Mouse (Mus musculus) right cerebral cortex, adult 18-20 months (tissue): ENCODE data around the gene Hoxa10.

Experiments used
- DNase-seq: peaks from one replicate; pipeline ENCODE4 v3.0.0; 2022; ENCODE audit warnings: mixed read lengths

Hoxa10 gene

DNA sequence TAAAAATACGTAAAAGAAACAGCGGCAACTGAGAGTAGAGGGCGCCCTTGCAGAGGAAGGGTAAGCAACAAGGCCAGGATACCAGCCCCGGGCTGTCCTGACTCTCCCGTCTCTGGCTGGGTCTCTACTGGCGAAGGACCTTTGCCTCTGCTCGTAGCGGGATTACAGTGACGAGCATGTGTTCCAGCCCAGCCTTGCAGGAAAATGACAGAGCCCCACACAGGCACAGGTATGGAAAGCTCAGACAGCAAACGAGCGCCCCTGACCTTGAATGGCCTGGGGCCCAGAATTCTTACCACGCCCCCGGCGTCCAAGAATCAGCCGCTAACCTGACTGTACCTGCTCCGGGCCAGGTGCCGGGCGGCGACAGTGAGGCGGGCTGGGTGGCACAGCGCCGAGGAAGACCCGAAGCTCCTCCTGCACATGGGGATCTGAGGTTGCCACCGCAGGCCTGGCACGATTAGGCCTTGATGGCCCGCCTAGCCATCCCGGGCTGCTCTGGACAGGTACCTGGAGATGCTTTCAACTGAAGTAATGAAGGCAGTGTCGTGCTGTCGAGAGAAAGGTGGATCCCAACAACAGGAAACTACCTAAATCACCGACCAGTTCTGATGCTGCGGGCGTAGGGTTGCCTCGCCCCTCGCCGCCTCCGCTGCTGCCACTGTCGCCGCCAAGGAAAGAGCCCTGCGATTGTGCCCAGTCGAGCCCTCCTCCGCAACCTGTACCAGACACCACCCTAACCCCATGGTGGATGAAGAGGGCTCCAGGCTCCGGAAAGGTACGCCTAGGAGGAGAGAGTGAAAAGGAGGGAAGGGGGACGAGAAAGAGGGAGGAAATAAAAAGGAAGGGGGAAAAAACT lies 10.9 kb downstream of the Hoxa10 start:
- no peak for DNase-seq

DNA sequence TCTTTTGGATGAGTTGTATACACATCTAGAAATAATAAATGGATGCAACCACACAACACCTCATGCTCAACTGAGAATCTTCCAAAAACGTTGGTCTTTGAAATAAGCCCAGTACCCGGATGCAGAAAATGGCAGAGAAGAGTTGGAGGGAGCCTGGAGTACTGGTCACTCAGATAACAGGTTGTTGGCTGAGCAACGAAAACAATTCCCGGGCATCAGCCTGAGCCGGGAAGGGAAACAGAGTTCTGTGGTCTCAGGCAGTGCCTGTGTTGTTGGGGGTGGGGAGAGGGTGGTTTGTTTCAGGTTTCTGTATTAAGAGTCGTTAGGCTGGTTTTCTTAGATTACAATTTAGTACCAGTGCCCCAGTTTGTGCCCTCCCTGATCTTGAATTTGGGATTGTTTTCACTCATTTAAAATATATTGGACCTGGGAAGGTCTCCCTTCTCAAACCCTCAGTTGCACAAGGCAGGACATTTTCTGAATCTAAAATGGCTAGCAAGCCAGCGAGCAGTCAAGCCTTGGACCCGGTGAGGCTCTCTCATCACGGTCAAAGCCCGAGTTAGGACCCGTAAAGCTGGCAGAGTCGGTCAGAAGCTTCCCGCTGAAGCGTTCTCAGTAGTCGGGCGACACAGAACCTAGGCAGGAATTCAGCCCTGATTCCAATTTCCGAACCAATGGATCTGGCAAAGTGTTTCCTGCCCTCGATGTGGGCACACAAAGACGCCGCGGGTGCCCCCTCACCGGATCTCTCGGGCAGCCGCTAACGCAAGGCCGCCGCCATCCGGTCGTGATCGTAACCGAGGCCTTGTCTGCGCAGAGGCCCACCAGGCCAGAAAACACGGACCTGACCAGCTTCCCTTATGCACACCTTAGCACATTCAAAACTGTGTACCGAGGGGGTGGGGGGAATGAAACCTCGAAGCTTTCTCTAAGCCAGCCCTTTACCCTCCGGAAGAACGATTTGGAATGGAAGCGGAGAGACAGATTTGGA lies 11.9 kb downstream of the Hoxa10 start:
- no peak for DNase-seq

DNA sequence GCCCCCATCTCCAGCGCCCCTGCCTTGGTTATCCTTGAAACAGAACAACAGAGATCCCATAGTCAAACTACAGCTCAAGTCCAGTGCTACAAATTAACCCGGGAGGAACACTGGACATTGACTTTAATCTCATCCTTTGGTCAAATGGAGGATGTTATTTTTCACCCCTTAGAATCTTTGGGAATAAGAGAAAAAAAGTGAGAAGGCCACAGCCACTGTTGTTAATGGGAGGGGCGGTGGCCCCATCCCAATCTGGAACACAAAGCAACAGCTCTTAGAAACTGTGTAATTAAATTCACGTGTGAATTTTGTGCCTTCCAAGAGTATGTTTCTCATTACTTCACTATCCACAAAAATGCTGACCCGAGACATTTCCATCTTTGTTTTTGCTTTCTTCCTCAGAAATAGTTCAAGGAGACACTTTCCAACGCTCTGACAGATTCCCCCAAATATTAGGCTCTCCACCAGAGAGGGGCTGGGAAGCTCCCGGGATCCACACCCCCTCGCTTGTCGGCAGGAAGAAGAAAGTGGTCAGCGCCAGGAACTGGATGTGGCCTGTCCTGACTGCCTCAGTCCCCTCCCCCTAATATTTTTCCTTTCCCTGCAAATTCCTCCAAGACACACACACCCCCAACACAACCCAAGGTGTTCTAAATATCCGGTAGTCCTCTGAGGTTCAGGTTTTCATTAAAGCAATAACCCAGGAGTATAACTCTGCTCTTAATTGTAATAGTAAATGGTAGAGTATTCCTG lies 13.0 kb downstream of the Hoxa10 start:
- DNase-seq: no peak

DNA sequence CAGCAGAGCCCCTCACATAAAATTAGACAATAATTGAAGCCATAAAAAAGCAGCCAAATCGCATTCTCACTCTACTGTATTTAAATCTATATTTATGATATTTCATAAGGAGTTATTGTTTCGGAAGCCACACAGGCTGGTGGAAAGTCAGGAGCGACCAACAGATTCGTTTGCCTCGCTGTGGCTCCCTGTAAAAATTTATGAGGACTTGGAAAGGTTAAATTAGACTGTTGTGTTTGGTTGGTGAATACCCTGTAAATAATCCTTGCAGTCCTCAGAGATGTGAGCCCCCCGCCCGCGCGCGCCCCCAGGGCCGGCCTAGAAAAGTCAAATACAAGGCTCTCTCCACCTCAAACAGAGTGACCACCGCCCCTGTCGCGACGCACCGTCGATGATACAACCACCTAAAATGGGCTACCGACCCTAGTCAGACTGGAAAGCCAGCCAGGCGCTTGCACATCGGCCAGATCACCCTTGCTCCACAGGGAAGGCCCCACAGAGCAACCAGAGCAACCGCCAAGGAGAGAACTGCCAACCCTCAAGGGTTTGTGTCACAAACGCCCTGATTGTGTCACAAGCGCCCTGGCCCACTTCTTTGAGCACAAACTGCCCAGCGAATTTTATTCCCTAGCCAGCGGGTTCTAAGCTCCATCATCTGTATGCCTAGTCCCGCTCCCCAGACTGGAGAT lies 13.9 kb downstream of the Hoxa10 start:
- no peak for DNase-seq

DNA sequence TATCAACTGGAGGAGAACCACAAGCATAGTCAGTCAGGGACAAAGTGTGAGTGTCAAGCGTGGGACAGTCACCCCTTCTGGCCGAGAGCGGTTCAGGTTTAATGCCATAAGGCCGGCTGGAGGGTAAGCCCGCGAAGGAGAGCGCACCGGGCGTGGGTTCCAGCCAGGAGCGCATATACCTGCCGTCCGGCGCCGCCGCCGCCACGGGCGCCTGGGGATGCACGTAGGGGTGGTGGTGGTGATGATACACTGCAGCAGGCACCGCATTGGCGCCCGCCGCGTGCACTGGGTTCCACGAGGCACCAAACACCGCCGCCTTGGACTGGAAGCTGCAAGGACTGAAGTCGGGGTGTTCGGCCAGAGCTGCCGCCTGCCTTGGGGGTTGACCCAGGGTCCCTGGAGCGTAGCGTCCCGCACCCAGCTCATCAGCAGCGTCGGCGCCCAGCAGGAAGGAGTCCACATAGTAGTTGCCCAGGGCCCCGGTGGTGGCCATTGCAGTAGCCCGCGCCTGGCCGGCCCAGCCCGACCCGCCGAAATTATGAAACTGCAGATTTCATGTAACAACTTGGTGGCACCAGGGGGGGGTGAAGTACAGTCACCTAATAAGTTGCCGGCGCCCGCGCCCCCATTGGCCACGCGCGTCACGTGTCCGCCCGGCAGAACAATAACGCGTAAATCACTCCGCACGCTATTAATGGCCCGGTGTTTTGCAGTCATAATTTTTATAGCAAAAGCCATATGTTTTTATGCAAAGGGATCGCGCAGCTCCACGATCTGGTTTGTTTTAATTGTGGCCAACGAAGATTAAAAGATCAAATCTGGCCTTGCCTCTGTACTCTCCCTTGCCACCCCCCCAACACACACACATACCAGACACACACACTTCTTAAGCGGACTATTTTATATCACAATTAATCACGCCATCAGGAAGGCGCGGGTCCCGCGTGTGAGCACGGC lies 14.8 kb downstream of the Hoxa10 start:
- no peak for DNase-seq

DNA sequence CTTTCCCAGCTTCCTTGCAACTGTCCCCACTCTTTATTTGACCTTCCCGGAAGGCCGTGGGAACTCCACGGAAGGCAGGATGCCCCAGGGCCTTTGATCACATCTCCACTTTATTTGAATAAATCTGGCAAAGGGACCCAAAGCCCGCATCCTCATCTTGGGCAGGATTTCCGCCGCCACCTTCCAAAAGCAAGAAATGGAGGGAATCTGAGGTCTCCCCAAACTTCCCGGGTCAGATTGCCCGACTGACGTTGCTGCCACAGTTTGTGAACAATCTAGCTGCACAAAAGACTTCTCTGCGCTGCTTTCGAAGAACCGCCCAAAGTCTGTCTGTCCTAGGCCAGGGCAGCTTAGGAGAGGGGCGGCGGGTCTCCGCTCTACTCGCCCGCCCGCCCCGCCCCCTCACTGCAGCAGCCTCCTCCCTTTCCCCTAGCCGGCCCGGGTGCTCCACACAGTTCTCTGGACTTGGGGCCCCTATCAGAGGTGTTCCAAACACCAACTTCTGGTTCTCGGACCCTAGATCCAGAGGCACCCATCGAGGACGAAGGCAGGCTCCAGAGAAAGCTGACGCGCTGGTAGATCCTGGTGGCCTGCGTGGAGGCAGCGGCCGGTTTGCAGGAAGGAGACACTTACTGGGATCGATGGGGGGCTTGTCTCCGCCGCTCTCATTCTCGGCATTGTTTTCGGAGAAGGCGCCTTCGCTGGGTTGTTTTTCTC lies 15.6 kb downstream of the Hoxa10 start:
- no peak for DNase-seq

DNA sequence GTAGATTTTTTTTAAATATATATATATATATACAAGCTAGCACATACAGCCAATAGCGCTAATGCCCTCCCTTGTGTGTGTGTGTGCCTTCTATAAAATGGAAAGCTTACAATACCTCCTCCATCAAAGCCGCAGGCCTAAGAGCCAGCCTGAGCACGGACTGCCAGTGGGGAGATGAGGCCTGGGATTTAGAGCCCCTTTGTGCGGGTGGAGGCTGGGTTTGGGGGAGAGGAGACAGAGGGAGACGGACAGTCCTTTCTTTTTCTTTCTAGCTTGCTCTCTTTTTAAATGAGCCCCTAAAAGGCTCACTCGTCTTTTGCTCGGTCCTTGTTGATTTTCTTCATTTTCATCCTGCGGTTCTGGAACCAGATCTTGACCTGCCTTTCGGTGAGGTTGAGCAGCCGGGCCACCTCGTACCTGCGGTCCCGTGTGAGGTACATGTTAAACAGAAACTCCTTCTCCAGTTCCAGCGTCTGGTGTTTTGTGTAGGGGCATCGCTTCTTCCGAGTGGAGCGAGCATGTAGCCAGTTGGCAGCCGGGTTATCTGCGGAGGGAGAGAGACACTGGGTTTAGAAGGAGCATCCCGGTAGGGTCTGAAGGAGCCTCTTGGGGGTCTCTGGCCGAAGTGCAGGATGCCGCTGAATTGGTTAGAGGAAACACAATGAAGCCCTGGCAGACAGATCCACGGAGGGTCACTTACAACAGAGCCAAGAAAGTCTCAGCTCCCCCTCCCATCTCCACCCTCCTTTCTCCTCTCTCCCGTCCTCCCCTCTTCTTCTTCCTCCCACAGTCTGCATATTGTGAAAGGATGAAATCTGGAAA lies 16.5 kb downstream of the Hoxa10 start:
- no peak for DNase-seq

DNA sequence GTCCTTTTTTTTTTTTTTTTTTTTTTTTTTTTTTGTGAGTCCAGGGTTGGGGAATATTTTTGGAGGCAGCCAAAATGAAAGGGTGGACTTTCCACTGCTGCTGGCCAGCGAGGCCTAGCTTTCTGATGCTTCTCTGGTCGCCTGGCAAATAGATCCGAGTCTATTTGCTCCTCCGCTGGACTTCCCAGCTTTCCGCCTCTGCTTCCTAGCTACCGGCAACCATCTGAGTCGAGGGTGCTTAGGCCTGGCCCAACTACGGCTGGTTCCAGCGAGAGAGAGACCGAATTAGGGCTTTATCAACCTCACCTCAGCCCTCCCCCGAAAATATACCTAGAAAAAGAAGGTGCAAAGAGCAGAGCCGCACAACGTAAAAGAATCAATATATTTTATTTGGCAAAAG lies 17.9 kb downstream of the Hoxa10 start:
- no peak for DNase-seq

DNA sequence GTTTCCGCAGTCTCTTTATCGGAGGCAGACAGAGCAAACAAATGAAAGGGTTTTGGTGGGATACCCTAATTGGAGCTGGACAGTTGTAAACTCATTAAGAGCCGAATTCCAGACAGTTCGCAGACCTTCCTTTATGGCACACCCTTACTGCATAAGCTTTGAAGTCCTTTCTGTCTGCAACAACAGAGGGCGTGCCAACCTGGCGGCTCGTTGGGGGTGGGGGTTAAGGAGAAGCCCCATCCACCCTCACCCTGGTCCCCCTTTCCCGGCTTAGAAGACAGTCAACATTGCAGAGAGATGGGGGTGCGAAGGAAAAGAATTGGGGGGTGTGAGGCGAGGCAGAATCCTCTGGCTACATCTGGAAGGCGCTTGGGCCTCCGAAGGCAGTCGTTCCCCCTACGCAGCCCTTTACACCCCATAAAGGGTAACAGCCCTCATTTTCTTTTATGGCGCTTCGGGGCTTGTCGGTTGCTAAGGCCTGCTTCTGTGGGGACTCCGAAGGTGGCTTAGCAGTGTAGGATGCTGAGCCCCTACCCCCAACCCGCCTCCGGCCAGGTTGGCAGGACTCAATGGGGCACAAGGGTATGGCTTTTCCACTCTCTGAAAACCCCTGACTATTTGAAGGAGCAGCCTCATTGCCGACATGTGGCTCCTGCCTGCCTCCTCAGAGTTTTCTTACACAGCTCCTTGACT lies 18.5 kb downstream of the Hoxa10 start:
- no peak for DNase-seq

DNA sequence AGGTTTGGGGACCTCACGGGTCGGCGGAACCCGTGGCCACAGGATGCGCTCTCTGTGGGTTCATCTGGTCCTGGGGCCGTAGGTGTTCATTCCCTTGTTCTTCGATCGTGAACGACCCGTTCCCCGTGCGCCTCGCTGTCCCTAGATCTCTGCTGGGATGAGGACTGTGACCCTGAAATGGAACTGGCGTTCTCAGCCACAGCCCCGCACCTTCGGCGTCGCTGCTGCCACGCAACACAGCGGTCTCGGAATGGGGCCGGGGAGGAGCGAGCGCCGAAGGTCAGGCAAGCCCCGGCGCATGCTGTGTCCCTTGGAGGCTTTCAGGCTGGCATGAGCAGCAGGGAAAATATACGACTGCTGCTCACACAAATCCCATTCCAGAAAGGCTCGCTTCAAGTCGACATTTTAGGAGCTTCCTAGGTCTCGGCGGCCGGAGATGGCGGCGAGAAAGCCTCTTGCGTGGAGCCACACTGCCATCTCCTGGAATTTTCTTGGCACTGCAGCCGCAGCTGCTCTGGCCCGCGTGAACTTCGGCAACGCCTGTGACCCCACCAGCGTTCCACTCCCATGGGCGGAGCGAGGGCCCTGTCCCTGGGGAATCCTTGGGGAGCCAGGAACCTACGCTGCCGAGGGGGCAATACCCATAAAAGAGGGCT lies 19.2 kb downstream of the Hoxa10 start, which contains the start of gene Hoxa7:
TSS of gene Hoxa7 (minus strand) at position 518 of the 656 bp plus-strand sequence.
- DNase-seq: peak; percentile 70

DNA sequence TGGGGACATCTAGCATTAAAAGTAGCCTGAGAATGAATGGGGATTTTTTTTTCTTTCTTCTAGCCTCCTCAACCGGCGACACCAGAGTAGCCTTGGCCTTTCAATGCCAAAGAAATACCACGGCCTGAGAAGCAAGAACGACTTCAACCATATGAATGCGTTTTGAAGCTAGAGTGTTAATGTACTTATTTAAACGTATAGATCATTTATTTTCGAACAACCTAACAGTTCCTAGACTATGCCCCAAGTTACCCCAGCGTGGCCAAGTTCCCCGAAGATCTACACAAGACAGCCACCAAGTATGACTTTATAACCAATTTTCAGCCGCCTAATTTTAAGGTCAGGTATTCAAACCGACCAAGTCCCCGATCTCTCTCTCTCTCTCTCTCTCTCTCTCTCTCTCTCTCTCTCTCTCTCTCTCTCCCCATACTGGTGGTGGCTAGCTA lies 19.8 kb downstream of the Hoxa10 start:
- DNase-seq: no peak

DNA sequence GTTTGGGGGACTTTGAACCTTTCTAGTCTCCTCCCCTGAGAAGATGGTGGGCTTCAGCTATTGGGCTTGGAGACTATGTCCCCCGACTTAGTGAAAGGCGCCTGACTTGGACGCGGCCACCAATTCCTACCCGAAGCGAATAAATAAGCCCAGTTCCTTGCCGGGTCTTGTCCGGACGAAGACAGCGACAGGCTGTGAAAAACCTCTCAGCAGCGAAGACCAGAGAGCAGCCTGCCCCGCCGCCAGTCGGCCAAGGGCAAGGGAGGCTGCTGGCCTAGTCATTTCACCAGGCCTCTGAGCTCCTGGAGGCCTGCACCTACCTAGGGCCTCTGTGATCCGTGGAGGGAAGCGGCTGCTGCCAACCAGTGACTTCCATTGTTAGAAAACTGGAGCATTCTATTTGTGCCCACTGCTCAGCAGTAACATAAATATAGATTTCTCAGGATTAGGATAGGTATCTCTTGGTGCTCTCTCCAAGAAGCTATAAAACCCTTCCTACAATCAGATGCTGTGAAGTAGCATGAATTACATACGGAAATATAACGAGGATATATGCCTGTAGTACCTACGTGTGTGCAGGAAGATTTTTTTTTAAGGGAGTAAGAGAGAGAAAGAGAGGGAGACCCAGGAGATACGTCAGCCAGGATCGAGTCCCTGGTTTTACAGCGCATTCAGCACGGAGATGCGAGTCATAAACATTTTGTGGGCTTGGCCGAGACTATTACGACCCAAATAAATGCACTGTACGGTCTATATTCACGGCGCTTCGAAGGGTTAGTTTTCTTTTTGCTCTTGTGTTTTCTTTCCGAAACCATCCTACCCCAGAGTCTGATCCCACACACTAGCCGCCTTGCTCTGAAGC lies 20.4 kb downstream of the Hoxa10 start:
- no peak for DNase-seq

DNA sequence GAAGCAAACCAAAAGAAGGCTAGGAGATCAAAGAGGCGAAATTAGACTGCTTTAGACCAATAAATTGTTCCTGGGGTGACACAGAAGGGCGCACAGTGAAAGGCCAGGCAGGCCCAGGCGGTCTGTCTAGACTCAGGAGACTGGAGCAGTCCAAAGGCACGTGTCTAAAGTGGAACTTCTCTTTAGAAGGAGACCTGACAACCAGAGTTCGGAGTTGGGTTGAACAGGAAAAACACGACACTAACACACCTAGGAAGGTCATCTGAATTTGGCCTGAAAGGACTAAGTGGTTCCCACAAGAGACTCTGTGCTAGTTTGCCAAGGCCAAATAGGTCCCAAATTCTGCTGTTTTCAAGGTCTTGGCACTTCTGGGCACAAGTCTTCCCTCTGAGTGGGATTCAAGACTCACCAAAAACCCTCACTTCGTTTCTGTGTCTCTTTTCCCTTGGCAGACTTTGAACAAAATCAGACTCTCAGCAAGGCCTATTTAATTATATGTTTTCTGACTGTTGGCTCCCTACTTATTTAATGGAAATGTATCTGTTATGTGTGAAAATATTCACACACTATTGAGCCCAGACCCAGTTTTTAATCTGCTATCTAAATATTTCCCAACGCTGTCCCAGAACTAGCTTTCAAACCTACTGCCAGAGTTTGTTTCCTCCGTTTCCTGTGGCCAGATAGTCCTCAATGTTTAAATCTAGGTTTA lies 21.3 kb downstream of the Hoxa10 start:
- DNase-seq: no peak

DNA sequence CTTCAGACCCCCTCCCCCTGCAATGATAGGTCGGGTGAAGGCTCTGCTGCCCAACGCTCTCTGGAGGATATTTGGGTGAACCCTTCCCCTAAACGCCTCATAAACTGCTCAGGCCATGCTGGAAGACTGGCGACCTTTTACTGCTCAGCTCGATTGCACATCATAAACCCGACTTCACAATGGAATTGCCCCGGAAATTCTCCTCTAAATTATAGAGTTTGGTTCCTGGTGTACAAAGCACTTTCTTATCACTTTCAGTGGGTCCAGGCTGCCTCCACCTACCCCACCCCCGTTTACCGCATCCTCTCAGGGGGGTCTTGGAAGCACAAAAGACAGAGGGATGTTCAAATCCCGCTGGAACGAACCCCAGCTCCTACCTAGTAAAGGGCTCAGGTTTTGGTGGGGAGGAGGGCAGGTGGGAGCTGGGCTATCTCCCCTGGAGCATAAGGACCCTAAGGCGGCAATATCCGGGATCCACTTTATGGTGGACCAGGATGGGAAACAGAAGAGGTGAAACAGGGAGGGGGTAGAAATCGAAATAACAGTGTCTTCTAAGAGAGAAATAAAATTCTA lies 21.9 kb downstream of the Hoxa10 start:
- no peak for DNase-seq

DNA sequence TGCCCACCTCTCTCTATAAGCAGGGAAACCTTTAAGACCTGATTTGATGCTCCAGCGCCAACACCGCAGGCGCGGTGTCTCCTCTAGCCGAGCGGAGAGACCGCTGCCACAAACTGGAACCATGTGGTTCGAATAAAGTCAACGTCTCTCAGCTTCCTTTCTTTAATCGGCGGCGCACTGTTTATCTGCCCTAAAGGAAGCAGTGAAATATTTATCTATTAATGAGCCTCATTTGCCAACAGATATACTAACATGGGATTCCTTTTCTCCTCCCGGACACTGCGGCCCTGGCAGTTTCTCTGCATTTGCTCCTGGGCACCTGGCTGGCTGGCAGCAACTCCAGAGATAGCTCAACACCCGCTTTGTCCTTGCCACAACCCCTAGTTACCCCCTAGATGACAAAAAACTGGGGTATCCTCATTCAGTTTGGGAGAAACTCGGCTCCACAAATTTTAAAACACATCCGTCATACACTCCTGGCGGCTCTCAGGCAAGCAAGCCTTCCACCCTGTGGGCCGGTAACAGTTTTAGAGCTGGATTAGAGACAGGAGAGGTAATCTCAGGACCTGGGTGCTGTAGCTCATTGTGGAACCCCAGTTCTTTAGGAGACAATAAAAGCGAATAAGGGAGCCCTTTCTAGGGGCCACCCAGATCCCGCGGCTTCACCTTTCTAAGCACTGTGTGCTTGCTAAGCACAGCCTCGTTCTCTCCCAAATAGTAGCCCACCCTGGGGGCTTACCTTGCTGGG lies 22.6 kb downstream of the Hoxa10 start:
- no peak for DNase-seq

DNA sequence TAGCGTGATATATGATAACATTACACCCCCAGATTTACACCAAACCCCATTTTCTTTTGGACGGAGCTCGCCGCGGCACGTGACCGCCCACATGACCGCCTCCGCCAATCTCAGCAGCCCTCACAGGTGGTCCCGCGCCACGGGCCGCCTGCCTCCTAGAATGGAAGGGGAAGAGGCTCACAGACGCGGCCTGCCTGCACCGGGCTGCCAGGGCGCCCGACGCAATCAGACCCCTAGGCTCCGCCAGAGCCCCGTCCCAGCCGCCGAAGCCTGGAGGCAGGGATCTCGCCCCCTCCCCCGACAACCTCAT lies 23.2 kb downstream of the Hoxa10 start:
- DNase-seq: no peak
